Mouse (Mus musculus) cerebellum, adult 2 months (tissue): ENCODE data around the gene Epop. TPM values are rescaled to one million over a fixed set of nuclear protein-coding genes. Genes with fewer than 3 reads are reported as not detected.
A peak's percentile ranks its signal among the peaks of the same experiment; 100 is the strongest.
"Not testable (repeated sequence)": the region's sequence is repeated elsewhere in the genome, so short reads cannot be mapped to it uniquely, and the experiment has no call there.

ENCODE experiments used
- DNase-seq, 2 experiments: peaks; one replicate each; pipeline ENCODE4 v3.0.0; 2021
- H3K27ac ChIP-seq: fragments of 200-500 bp; 2 replicates; pipeline ENCODE4 v1.5.1; 2012; ENCODE audit warnings: low read length, control low read depth, inconsistent platforms; ENCODE audit not compliant: insufficient read depth
- H3K27me3 ChIP-seq: fragments of 200-500 bp; 2 replicates; pipeline ENCODE4 v1.6.1; 2012; ENCODE audit warnings: inconsistent platforms, mild to moderate bottlenecking, low read length, moderate library complexity; ENCODE audit not compliant: control insufficient read depth, insufficient read depth
- H3K4me1 ChIP-seq: fragments of 200-500 bp; 2 replicates; pipeline ENCODE4 v1.6.1; 2011; ENCODE audit warnings: low read length; ENCODE audit not compliant: control insufficient read depth, insufficient read depth
- H3K4me3 ChIP-seq: fragments of 200-500 bp; replicated peaks from 2 replicates; pipeline ENCODE3; 2011; ENCODE audit warnings: mild to moderate bottlenecking, low read depth, low read length, control low read depth; ENCODE audit not compliant: insufficient read depth
- CTCF ChIP-seq: fragments of 200-500 bp; IDR thresholded peaks from 2 replicates; pipeline ENCODE4 v1.5.1; 2011; ENCODE audit warnings: low read depth, mild to moderate bottlenecking, control low read depth, low read length, moderate library complexity, borderline replicate concordance; ENCODE audit not compliant: insufficient read depth
- POLR2A ChIP-seq: fragments of 200-500 bp; IDR thresholded peaks from 2 replicates; pipeline ENCODE4 v1.6.1; 2011; ENCODE audit warnings: low read length, control low read depth, borderline replicate concordance; ENCODE audit not compliant: insufficient read depth
- WGBS: fragments of 180-500 bp; shearing (Covaris S2); methylation state at CpG from one replicate; pipeline ENCODE4 v1.1.7; 2018; 5-methylcytosine and 5-hydroxymethylcytosine counted together
- polyA plus RNA-seq: library from polyadenylated mRNA; depleted of rRNA; stranded (reverse); fragments of >200 nt; gene quantifications from 2 replicates; pipeline ENCODE4 v1.2.3, GENCODE M21; 2012

Epop gene
- polyA plus RNA-seq, 1 experiment, result 5.4 TPM

GRCm38 (mm10) chr11:97656269-97656971, 26.9 kb upstream of the Epop start:
- TF ChIP-seq CTCF, result no peak
- TF ChIP-seq POLR2A, result no peak
- Histone ChIP-seq H3K4me3 (no peak overlapping the region), H3K27me3 (no peaks in the 10 kb centered on the region), H3K4me1 (peaks cover 12% of the 10 kb centered on the region; the same call in 1 of the 2 replicates), H3K27ac (no peak overlapping the region)
- DNase-seq, result no peak
- 81% methylated on average over 14 of the region's 14 CpGs for whole genome bisulfite sequencing

GRCm38 (mm10) chr11:97654210-97654609, 24.7 kb upstream of the Epop start:
- Histone ChIP-seq H3K27ac (no peak overlapping the region), H3K4me1 (peaks cover 21% of the 10 kb centered on the region), H3K4me3 (no peak overlapping the region), H3K27me3 (no peaks in the 10 kb centered on the region)
- TF ChIP-seq POLR2A, result no peak
- no peak for TF ChIP-seq CTCF
- no peak for DNase-seq
- WGBS, result 90% methylated on average over 2 of the region's 2 CpGs

- not testable (repeated sequence) for H3K4me3 ChIP-seq, H3K27me3 ChIP-seq, DNase-seq, H3K27ac ChIP-seq
- 92% methylated on average over 11 of the region's 11 CpGs for WGBS
- H3K4me1 ChIP-seq, result peaks cover 17% of the 10 kb centered on the region
These were observed 23.9 kb upstream of the Epop start for GRCm38 (mm10) chr11:97653376-97653775.

- Histone ChIP-seq H3K4me1 (peaks cover 11% of the 10 kb centered on the region), H3K4me3 (no peak overlapping the region), H3K27ac (peak overlapping the region; percentile 5; the same call in 1 of the 2 replicates), H3K27me3 (no peaks in the 10 kb centered on the region)
- TF ChIP-seq POLR2A (peak; percentile 15; the same call in 1 of the 2 replicates), CTCF (no peak)
- WGBS, result 2% methylated on average over 5 of the region's 5 CpGs
- DNase-seq, result peak; percentile 71 to 81
These were observed 20.8 kb upstream of the Epop start for GRCm38 (mm10) chr11:97650341-97650740.

GRCm38 (mm10) chr11:97648541-97648940, 19.0 kb upstream of the Epop start:
- 71% methylated on average over 4 of the region's 4 CpGs for WGBS
- H3K4me3 ChIP-seq, result not testable (repeated sequence)

GRCm38 (mm10) chr11:97644834-97645233, 15.3 kb upstream of the Epop start:
- WGBS, result 4% methylated on average over 6 of the region's 6 CpGs
- Histone ChIP-seq H3K4me3 (no peak overlapping the region), H3K4me1 (peaks cover 6% of the 10 kb centered on the region), H3K27ac (no peak overlapping the region), H3K27me3 (no peaks in the 10 kb centered on the region)
- peak; percentile 68 to 78 for DNase-seq
- TF ChIP-seq POLR2A (no peak), CTCF (peak; percentile 73)

More at GRCm38 (mm10) chr11:97648541-97648940, 19.0 kb upstream of the Epop start:
- H3K27ac ChIP-seq, H3K27me3 ChIP-seq, DNase-seq: not testable (repeated sequence)
- H3K4me1 ChIP-seq, result peaks cover 11% of the 10 kb centered on the region

GRCm38 (mm10) chr11:97643380-97644055, 14.0 kb upstream of the Epop start:
- H3K27me3 ChIP-seq, result no peaks in the 10 kb centered on the region
- no peak for TF ChIP-seq CTCF
- WGBS, result 86% methylated on average over 8 of the region's 8 CpGs
- H3K27ac ChIP-seq, result no peak overlapping the region
- peaks cover 6% of the 10 kb centered on the region for H3K4me1 ChIP-seq
- DNase-seq, result no peak
- H3K4me3 ChIP-seq, result no peak overlapping the region

- H3K27ac ChIP-seq, result no peak overlapping the region
- no peak overlapping the region for H3K4me3 ChIP-seq
- TF ChIP-seq POLR2A (no peak), CTCF (peak; percentile 20; the same call in 1 of the 2 replicates)
- H3K4me1 ChIP-seq, result peaks cover 6% of the 10 kb centered on the region
- H3K27me3 ChIP-seq, result no peaks in the 10 kb centered on the region
- DNase-seq, result no peak
- WGBS, result 48% methylated on average over 2 of the region's 2 CpGs
These were observed 13.2 kb upstream of the Epop start for GRCm38 (mm10) chr11:97642746-97643145.
